Mouse (Mus musculus) gastrocnemius, postnatal 14 days (tissue): Measurements from ENCODE around the gene Rps13. TPM values are rescaled to one million over a fixed set of nuclear protein-coding genes. Genes with fewer than 3 reads are reported as not detected.

Experiments used
- DNase-seq: peaks from one replicate; pipeline ENCODE4 v3.0.0; 2021; ENCODE audit warnings: mixed read lengths
- intact Hi-C: fragments of 180-260 bp; cut with DNase I; formaldehyde crosslinking; loops from one replicate; pipeline ENCODE4 v1.15.1; 2025; ENCODE audit warnings: low total_unique reads
- total RNA-seq, 2 experiments: library from RNA; stranded (reverse); gene quantifications; 2 replicates each; pipeline ENCODE4 v1.2.3; 2021

Rps13 gene
- total RNA-seq, 2 experiments from 2014 or later: 287 to 309 TPM

DNA sequence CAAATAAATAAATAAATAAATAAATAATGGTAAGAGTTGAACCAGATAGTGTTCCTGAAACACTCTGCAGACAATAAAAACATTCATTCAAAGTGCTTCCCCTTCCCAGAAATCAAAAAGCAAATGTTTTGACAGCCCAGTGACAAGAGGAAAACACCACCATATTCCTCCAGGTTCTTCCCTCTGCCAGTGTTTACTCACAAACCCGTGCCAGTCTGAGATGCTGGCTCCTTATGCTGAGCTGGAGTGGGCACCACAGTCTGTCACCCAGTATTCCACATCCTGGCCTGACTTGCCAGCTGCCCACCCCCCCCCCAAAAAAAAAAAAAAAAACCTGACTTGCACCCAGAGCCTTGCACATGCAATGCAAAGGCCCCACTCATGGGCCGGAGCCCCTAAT, 35.1 kb downstream of the Rps13 start:
- intact Hi-C loops: no loop called here
- DNase-seq: no peak

DNA sequence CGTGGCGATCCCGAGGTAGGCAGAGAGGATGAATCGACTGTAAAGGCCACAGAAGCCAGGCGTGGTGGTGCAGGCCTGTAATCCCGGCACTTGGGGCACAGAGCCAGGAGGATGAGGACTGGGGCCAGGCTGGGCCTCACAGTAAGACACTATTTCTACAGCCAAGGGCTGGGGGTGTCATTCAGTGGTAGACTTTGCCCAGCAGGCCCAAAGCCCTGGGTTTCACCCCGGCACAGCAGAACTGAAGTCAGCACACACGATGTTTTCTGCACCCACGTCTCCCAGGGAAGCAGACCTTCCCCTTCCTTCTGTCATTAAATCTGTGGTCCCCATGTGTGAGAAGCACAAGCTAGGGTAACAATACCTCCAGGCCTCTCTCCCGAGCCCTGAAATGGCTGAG, 35.6 kb downstream of the Rps13 start:
- intact Hi-C loops: no loop called here
- DNase-seq: no peak

DNA sequence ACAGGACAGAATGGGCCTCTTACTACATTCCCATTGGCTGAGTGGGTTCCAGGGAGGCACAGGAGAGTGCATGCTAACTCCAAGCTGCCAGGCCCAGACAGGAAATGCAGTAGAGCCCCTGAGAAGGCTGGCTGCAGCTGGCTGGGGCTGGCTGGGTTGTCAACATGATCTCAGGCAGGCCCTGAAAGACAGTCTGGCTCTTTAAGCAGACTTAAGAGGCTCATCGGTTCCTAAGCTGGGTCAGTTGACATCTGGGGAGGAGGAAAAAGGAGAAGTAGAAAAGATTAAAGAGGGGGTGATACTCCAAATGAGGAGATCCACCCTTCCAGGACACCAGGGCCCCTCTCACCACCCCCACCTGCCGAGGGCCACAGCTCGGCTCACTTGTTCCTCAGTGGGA, 39.0 kb downstream of the Rps13 start:
- no peak for DNase-seq
- intact Hi-C loops: no loop called here

DNA sequence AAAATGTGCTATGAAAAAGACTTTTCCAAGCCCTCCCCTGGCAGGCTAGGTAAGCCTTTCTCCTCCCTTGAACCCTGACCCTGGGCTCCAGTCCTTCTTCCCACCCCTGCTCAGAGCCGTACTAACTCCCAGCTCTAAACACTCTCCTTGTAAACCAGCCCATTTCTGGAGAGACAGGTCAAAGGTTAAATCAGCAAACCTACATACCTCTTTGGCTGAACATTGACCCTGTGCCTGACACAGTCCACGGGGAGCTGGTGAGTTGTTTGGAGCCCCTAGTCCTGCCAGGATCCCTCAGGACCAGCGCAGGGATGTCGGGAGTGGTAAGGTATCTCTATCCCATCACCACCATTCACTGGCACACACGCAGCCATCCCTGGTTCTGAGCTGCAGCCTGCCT, 41.6 kb downstream of the Rps13 start:
- intact Hi-C loops: no loop called here
- DNase-seq: no peak

DNA sequence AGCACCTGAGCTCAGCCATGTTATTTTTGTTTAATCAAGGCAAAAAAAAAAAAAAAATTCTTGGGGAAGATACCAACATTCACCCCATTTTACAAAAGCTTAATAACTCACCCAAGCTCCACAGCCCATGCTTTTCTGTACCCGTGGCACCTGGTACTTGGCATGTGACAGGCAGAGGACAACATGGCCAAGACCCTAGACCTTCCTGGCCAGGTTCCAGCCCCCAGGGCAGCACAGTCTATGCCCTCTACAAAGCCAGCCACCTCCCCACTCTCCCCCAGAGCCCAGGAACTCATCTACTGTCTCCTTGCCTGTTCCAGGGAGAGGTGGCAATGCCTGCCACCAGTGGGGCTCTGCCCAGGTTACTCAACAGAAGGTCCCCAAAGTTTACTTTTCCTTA, 43.4 kb downstream of the Rps13 start:
- intact Hi-C loops: no loop called here
- no peak for DNase-seq

DNA sequence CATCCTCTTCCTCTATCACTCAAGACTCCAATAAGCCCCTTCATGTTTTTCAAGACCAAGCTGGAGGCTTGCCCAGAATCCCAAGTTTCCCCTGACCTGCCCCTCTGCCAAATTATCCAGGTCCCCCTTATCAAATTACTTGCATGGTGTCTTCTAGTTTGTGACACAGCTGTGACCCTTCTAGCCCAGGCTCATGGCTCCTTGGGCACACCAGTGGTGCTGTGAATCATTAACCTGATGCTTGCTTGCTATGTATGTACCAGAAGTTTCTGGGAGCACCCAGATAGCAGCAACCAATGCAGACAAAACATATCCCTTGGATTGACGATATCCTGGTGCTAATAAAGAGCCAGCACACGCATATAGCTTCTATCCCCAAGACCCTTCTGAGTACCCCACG, 45.0 kb downstream of the Rps13 start:
- intact Hi-C loops: no loop called here
- no peak for DNase-seq

DNA sequence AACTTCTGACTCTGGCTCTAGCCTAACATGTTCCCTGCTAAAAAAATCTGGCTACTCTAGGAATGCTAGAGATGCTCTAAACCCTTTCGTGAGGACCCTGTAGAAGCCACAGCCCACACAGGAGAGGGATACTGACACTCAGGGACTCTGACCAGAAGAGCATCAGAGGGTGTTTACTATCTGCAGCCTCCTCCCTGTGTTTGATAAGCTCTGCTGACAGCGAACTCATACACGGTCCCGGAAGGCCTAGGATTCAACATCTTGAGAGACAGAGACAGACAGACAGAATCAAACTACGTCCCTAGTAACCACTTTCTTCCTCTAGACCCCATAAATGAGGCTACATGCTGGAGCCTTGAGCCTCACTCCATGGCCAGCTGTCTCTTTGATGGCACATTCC, 46.0 kb downstream of the Rps13 start:
- intact Hi-C loops: no loop called here
- DNase-seq: no peak

DNA sequence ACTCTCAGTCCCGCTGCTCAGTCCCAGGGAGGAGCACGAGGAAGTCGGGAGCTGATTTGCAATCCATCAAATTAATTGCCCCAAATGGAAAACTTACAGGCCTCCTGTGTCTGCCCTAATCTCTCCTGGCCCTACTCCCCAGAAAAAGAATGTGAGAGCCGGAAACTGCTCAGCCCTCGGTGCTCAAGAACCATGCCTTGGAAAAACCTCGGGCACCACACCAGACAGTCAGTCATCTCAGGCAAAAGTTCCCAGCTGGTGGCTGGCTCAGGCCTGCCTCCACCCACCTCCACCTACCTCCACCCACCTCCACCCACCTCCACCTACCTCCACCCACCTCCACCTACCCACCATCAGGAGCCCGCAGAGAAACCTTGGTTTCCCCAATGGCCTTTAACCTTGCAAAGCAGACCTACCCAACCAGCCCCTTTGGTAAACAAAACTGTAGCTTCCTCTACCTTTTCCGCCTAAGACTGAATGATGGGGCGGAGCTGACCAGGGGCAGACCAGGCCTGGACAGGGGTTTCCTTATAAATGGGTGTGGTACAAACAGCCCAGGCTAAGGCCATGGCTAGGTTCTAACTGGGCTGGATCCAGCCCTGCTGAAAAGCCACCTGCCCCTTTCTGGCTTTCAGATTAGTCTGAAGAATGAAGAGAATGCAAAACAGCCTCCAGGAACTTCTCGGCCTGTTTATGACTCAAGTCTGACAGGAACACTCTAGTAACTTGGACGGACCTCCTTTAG, 47.2 kb downstream of the Rps13 start:
- intact Hi-C loops: no loop called here
- DNase-seq: no peak

DNA sequence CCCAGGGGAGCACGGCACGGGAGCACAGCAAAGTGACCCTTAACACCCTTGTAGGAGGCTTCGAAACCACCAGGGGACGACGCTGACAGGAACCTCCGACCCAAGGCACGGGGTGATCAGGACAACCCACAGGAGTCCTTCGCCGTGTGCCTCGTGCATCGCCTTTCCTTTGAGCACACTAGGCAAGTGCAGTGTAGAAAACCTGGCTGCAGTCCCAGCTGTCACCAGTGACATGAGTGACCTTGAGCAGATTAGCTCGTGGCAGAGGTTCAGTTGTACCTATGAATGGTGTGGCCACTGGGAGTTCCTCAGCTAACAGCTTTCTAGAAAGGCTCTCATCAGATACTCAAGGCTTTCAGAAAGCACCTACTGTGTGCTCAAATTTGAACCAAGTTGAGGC, 47.8 kb downstream of the Rps13 start:
- intact Hi-C loops: no loop called here
- DNase-seq: no peak

DNA sequence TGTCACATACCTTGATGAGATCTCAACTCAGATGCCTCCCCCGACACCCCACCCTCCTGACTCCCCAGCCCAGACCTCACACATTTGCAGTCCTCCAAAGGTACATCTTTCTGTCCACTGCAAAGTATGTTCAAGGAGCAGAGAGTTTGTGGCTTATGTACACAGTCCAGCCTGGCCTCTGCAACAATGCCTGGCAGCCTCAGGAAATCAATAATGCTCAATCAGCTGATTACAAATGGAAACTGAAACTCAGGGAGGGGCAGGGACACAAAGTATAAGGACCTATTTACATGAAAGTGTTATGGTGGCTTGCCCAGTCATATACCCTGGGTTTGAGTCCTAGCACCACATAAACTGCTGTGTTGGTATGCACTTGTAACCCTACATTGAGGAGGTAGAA, 48.8 kb downstream of the Rps13 start:
- DNase-seq: no peak
- intact Hi-C loops: no loop called here

DNA sequence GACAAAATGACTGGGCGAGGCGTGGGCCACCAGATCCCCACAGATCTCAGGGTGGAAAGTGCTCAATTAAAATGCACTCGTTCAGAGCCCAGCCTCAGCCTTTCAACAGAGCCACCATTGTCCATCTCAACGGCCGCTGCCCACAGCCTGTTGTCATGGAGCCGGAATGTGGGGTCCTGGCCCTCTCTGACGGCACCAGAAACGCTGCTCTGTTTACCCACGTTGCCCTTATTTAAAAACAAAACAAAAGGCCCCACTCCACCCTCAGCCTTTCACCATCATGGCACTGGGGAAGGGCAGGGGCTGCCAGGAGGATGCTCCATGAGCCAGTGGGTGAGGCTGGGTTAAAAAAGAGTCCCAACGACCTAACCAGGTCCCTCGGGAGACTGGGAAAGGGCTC, 51.2 kb downstream of the Rps13 start:
- intact Hi-C loops: no loop called here
- DNase-seq: no peak

Other genes with a start within 250 kb of the Rps13 start
- 1 to 10 TPM; 1.8 to 1.9 TPM for gene Gm4353, start 249.6 kb downstream of the Rps13 start, total RNA-seq
- gene Plekha7, start 25.8 kb downstream of the Rps13 start, total RNA-seq: 1 to 10 TPM in 1 of 2 experiments, under 1 TPM in 1; 0.95 to 2.3 TPM
- 10 to 100 TPM; 10.1 to 10.3 TPM for gene Pik3c2a, start 109.3 kb upstream of the Rps13 start, total RNA-seq
- 10 to 100 TPM; 11.5 to 13.5 TPM for gene Nucb2, start 170.2 kb upstream of the Rps13 start, total RNA-seq